Mouse (Mus musculus) intestine, embryonic 15.5 days (tissue): ENCODE results near the gene Wdr37. TPM values are rescaled to one million over a fixed set of nuclear protein-coding genes. Genes with fewer than 3 reads are reported as not detected.
A peak's percentile ranks its signal among the peaks of the same experiment; 100 is the strongest.
"Not testable (repeated sequence)": the region's sequence is repeated elsewhere in the genome, so short reads cannot be mapped to it uniquely, and the experiment has no call there.

Experiments
- ATAC-seq: fragments of 200-750 bp; cut with Nextera tagmentation; 2 replicates; pipeline ENCODE4 v1.8.0; 2017; ENCODE audit warnings: moderate TSS enrichment, moderate library complexity
- H3K27ac ChIP-seq: fragments of 300-500 bp; sonication (generic); 2 replicates; pipeline ENCODE4 v1.5.1; 2015; ENCODE audit warnings: mild to moderate bottlenecking, inconsistent platforms
- H3K27me3 ChIP-seq: fragments of 300-500 bp; sonication (generic); replicated peaks from 2 replicates; pipeline ENCODE4 v1.6.1; 2015; ENCODE audit warnings: inconsistent platforms
- H3K36me3 ChIP-seq: fragments of 300-500 bp; sonication (generic); 2 replicates; pipeline ENCODE4 v1.6.1; 2015; ENCODE audit warnings: inconsistent platforms
- H3K4me1 ChIP-seq: fragments of 300-500 bp; sonication (generic); replicated peaks from 2 replicates; pipeline ENCODE4 v1.6.1; 2015; ENCODE audit warnings: inconsistent platforms
- H3K4me2 ChIP-seq: fragments of 300-500 bp; sonication (generic); replicated peaks from 2 replicates; pipeline ENCODE4 v1.6.1; 2015; ENCODE audit warnings: mild to moderate bottlenecking, inconsistent platforms
- H3K4me3 ChIP-seq: fragments of 300-500 bp; sonication (generic); replicated peaks from 2 replicates; pipeline ENCODE4 v1.5.1; 2015; ENCODE audit warnings: inconsistent platforms
- H3K9ac ChIP-seq: fragments of 300-500 bp; sonication (generic); 2 replicates; pipeline ENCODE4 v1.6.1; 2015; ENCODE audit warnings: inconsistent platforms
- H3K9me3 ChIP-seq: fragments of 300-500 bp; sonication (generic); 2 replicates; pipeline ENCODE4 v1.6.1; 2016; ENCODE audit warnings: inconsistent platforms
- WGBS: fragments of 180-500 bp; shearing (Covaris S2); methylation state at CpG from one replicate; pipeline ENCODE4 v1.1.7; 2015; 5-methylcytosine and 5-hydroxymethylcytosine counted together
- polyA plus RNA-seq: library from polyadenylated mRNA; unstranded; fragments of >200 nt; fragmentation: Nextera tagmentation; extraction: Ambion mirVana; gene quantifications from 2 replicates; pipeline ENCODE4 v1.2.1, GENCODE M21; 2015

The Wdr37 gene
- 14.0 and 16.6 TPM in 2 replicates for polyA plus RNA-seq

DNA sequence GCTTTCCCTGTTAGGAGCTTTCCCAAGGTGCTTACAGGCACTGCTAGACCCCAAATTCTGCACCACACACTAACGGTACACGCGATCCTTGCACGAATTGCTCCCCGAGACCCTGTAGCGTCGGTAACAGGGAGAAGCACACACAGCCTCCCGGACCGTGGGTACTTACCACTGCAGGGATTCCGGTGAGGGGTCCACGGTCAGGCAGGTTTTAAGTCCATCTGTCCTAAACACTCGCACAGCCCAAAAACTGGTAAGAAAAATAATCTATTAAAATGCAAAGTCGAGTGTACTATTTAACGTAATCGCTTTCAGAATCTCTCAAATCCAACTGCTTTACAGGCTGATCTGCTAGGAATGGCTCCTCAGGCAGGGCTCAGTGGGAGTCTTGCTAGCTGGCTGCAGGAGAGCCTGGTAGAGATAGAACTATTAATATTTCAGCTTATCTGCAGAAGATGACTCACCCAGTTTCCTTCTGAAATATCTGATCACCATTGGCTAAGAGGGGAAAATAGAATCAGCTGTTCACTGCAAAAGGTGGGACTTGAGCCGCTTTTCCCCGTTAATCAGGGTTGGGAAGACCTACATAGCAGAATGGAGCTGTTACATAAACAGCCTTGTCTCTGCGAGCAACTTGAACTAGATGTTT is at the start of gene Wdr37:
Gene Wdr37, minus strand, starts transcription at position 596 of the 649 bp plus-strand sequence.
- no peaks in the 10 kb centered on the region for H3K27me3 ChIP-seq
- peaks cover 4% of the 10 kb centered on the region; the same call in 1 of the 2 replicates for H3K4me1 ChIP-seq
- peak within 1 kb of the TSS; percentile 78 for H3K4me3 ChIP-seq
- no peaks in the 10 kb centered on the region for H3K9me3 ChIP-seq
- peak; percentile 77 for ATAC-seq
- WGBS: under 1% methylated on average over 18 of the region's 18 CpGs
- H3K9ac ChIP-seq: peak within 1 kb of the TSS; percentile 72
- peak within 1 kb of the TSS; percentile 99 for H3K27ac ChIP-seq
- no peaks in the 10 kb centered on the region for H3K36me3 ChIP-seq
- H3K4me2 ChIP-seq: peak within 1 kb of the TSS; percentile 78

DNA sequence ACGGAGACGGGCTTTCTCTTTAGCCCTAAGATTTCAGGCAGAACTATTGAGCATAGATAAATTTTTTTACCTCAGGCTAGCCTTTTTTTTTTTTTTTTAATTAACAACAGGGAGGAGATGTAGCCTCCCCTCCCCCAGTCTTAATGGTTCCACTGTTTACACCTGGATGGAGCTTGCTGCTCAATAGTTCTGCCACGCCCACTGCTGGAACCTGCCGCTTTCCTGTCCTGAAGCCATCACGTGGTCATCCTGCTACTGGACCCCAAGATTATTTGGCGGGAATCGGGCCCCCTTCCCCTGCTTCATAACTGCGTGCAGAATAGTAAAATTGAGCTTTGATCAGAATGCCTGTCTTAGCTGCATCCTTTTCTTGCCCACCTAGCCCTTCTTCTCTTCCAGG is 42.2 kb upstream of the Wdr37 start:
- not testable (repeated sequence) for H3K4me3 ChIP-seq, H3K9me3 ChIP-seq, H3K27ac ChIP-seq, H3K4me1 ChIP-seq, ATAC-seq, H3K4me2 ChIP-seq, H3K27me3 ChIP-seq, H3K36me3 ChIP-seq, H3K9ac ChIP-seq
- WGBS: 88% methylated on average over 8 of the region's 8 CpGs

DNA sequence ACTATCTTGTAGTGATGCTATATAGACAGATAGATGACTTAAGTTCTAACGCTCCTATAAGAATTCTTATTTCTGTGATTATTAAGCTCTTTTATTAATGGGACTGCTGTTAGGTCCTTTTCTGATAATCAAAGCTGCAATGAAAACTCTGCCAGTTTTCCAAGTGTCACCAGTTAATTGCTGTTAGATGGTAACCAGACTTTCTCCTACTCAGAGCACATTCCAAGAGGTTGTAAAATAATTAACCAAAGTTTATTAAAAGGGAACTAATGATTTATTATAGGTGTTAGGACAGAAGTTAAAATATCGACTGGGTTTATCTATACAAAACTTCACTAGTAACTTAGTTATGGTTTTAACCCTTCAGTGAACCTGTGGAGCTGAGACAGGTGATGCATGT is 34.3 kb upstream of the Wdr37 start:
- not testable (repeated sequence) for H3K27me3 ChIP-seq, ATAC-seq, H3K4me1 ChIP-seq

DNA sequence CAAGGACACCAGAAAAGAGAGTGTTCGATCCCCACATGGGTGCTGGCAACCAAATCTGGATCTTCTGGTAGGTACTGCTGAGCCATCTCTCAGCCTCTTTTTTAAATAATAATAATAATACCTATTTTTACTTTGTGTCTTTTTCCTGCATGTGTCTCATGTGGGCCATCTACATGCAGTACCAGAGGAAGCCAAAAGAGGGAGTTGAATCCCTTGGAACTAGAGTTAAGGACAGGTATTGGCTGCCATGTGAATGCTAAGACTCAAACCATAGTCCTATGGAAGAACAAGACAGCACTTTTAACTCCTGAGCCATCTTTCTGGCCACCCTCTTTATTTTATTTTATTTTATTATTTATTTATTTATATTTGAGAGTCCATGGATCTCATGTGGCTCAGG is 16.9 kb upstream of the Wdr37 start:
- no peak for ATAC-seq
- Histone ChIP-seq H3K9ac (no peak overlapping the region), H3K27me3 (no peaks in the 10 kb centered on the region), H3K4me3 (no peak overlapping the region), H3K4me2 (no peak overlapping the region), H3K9me3 (no peaks in the 10 kb centered on the region), H3K27ac (no peak overlapping the region), H3K36me3 (peaks cover 7% of the 10 kb centered on the region), H3K4me1 (0 out of 2 replicates have a peak, but pooled peaks cover 2% of the 10 kb centered on the region)
- 94% methylated on average over 1 of the region's 1 CpGs for WGBS

More for the DNA sequence above, 34.3 kb upstream of the Wdr37 start:
- H3K4me2 ChIP-seq, H3K9ac ChIP-seq, H3K4me3 ChIP-seq, H3K27ac ChIP-seq, H3K9me3 ChIP-seq, H3K36me3 ChIP-seq: not testable (repeated sequence)
- WGBS: 76% methylated on average over 2 of the region's 2 CpGs

DNA sequence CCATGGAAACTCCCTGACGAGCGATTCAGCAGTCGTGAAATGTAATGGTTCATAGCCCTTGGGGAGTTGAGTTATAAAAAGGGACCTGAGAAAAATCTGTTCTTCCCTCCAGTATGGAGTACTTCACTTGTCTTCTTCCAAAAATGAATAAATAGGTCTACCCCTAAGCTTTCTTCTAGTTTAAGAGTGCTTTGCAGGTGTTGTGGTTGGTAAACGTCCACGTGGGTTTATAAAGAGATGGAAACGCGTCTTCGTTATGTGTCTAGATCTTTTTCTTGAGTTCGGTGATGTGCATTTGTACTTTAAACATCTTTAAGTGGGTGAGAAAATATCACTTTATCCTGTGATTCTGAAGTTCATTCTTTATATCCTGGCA is 14.5 kb upstream of the Wdr37 start:
- 2% methylated on average over 9 of the region's 9 CpGs for WGBS
- no peaks in the 10 kb centered on the region for H3K9me3 ChIP-seq
- peak overlapping the region; percentile 64 for H3K9ac ChIP-seq
- no peaks in the 10 kb centered on the region for H3K36me3 ChIP-seq
- peak overlapping the region; percentile 96 for H3K27ac ChIP-seq
- peak overlapping the region; percentile 55 for H3K4me2 ChIP-seq
- 0 out of 2 replicates have a peak, but pooled peaks cover 2% of the 10 kb centered on the region for H3K4me1 ChIP-seq
- no peak for ATAC-seq
- H3K27me3 ChIP-seq: no peaks in the 10 kb centered on the region
- H3K4me3 ChIP-seq: peak overlapping the region; percentile 77

DNA sequence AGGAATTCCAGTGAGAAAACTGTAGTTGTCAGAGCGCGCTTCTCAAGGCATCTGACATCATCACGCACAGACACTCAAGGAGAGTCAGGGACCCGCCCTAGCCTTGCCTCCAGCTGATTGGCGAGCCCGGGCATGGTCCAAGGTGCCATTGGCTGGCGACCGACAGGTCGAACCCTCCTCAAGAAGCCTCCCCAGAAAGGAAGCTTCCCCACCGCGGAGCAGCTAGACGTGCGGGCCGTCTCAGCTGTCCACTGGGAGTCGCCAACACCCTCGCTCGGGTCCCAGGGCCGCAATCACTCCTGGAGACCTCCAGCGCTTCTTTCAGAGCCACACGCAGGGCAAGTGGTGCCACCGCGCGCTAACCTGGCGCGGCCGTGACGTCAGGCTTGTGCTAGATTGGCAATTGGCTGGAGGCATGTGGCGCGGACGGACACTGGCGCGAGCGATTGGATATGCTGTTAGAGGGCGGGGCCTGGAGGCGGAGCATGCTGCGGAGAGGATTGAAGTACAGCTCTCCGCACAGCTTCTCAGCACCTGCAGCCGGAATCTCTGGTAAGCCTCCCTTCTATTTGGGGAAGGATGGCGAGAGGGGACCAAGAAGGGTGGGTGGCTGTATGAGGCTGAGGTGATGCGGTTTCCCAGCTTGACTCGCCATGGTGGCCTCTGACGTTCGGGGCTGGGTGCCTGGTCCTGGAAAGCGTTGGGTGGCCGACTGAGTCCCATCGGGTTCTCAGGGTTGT is 13.9 kb upstream of the Wdr37 start, which contains the start of gene Idi1:
Gene Idi1, plus strand, starts transcription at position 57 of the 740 bp plus-strand sequence.
- H3K36me3 ChIP-seq: no peaks in the 10 kb centered on the region
- H3K4me3 ChIP-seq: peak within 1 kb of the TSS; percentile 77
- no peaks in the 10 kb centered on the region for H3K27me3 ChIP-seq
- peak within 1 kb of the TSS; percentile 55 for H3K4me2 ChIP-seq
- ATAC-seq: peak; percentile 100
- H3K27ac ChIP-seq: peak within 1 kb of the TSS; percentile 96
- H3K4me1 ChIP-seq: 0 out of 2 replicates have a peak, but pooled peaks cover 2% of the 10 kb centered on the region
- WGBS: under 1% methylated on average over 46 of the region's 46 CpGs
- H3K9ac ChIP-seq: peak within 1 kb of the TSS; percentile 64
- H3K9me3 ChIP-seq: no peaks in the 10 kb centered on the region

DNA sequence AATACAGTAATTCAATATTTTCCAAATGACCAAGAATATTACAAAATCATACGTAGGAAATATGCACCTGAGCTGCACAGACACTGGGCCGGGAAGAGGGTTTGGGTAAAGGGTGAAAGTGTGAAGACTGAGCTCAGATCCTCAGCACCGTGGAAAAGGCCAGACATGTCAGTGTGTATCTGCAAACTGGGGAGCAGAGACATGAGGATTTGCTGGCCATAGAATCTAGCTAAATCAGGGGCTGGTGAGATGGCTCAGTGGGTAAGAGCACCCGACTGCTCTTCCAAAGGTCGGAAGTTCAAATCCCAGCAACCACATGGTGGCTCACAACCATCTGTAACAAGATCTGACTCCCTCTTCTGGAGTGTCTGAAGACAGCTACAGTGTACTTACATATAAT is 12.2 kb upstream of the Wdr37 start:
- 83% methylated on average over 5 of the region's 5 CpGs for WGBS
- H3K4me1 ChIP-seq, H3K4me3 ChIP-seq, H3K9me3 ChIP-seq, H3K4me2 ChIP-seq, H3K27me3 ChIP-seq, H3K9ac ChIP-seq, H3K36me3 ChIP-seq, H3K27ac ChIP-seq, ATAC-seq: not testable (repeated sequence)

DNA sequence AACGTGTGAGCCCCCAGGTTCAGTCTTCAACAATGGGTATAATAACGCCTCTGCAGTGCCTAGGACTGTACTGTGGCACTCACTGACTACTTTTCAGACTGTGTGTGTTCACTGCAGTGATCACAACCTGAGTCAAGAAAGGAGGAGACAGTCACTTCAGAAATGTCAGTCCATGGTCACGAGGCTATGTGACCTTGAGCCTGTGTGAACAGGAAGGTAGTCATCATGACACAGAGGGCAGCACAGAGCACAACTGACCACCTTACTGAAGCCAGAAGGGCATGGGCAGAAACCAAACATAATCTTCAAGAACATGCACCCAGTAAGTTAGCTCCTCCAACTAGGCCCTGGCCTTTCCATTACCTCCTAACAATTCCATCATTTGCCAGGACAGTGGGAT is 9.9 kb upstream of the Wdr37 start:
- H3K4me1 ChIP-seq: no peaks in the 10 kb centered on the region
- H3K4me2 ChIP-seq: no peak overlapping the region
- no peaks in the 10 kb centered on the region for H3K36me3 ChIP-seq
- no peaks in the 10 kb centered on the region for H3K9me3 ChIP-seq
- no peaks in the 10 kb centered on the region for H3K27me3 ChIP-seq
- ATAC-seq: no peak
- no peak overlapping the region for H3K4me3 ChIP-seq
- H3K9ac ChIP-seq: no peak overlapping the region
- 75% methylated on average over 3 of the region's 3 CpGs for WGBS
- no peak overlapping the region for H3K27ac ChIP-seq

DNA sequence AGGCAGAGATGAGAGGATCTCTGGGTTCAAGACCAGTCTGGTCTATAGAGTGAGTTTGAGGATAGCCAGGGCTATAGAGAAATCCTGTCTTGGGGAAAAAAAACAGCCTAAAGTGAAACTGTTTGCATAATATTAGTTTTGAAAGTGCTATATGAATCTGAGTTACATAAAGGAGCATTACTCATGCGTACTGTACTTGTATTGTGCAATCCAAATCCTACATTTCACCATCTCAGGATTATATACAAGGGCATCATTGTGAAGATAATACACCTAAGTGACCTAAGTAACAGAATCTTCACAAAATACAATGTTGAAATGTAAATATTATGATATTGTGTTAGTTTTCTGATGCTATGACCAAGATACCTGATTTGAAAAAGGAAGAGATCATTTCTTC is 2.1 kb upstream of the Wdr37 start:
- no peaks in the 10 kb centered on the region for H3K9me3 ChIP-seq
- H3K4me2 ChIP-seq: no peak overlapping the region
- no peaks in the 10 kb centered on the region for H3K36me3 ChIP-seq
- no peaks in the 10 kb centered on the region for H3K27me3 ChIP-seq
- H3K9ac ChIP-seq: no peak overlapping the region
- peaks cover 4% of the 10 kb centered on the region; the same call in 1 of the 2 replicates for H3K4me1 ChIP-seq
- ATAC-seq: no peak
- no peak overlapping the region for H3K27ac ChIP-seq
- WGBS: 95% methylated on average over 1 of the region's 1 CpGs
- H3K4me3 ChIP-seq: no peak overlapping the region

DNA sequence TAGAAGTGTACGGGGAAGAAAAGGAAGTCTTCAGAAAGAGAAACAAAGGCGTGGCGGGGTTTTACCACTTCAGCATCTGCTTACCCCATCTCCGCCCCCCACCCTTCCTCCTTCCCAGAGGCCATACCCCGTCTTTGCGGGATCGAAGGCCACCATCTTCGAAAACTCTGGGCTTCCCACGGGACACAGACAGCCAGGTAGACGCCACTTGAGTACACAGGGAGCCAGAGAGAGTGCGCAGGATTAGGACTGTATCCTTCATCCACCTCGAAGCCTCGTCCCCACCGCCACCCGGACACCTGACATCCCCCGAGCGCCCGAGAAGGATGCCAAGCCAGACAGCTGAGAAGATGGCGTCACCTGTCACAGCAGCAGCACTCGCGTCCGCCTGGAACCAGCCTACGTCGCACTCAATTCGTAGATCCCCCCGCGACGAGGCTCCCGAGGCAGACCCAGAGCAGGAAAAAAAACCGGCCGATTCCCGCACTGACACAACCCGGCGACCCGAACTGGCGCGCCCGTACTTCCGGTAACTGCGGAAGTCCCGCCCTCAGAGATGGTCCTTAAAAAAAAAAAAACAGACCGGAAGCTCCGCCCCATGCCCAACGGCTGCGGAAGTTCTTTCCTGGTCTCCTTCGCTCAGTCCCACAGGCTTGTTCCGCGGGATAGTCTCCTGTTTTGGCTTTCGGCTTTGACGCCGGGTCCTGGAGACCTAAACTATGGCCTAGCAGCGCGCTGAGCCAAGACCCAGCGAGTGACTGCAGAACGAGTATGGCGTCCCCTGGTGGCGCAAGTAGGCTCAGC is 997 bp downstream of the Wdr37 start:
- peak; percentile 96 for ATAC-seq
- H3K36me3 ChIP-seq: no peaks in the 10 kb centered on the region
- under 1% methylated on average over 57 of the region's 57 CpGs for whole genome bisulfite sequencing
- peak overlapping the region; percentile 72 for H3K9ac ChIP-seq
- peak overlapping the region; percentile 78 for H3K4me3 ChIP-seq
- peak overlapping the region; percentile 78 for H3K4me2 ChIP-seq
- peak overlapping the region; percentile 99 for H3K27ac ChIP-seq
- H3K9me3 ChIP-seq: no peaks in the 10 kb centered on the region
- H3K27me3 ChIP-seq: no peaks in the 10 kb centered on the region
- H3K4me1 ChIP-seq: peaks cover 4% of the 10 kb centered on the region; the same call in 1 of the 2 replicates

DNA sequence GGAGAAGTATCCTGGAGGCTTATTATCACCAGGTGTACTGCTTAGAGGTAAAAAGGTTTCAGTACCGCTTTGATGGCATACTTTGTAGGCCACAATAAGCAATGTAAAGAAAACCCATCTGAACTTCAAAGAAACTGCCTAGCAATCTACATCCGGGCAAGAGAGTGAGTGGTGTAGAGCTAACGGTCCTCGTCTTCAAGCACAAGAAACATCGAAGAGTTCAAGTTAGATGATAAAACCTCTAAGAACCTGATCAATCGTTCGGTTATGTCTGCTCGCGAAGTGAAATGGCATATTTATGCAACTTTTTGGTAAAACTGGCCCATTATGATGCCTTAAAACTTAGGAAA is 1.6 kb downstream of the Wdr37 start:
- WGBS: 3% methylated on average over 9 of the region's 9 CpGs
- peak overlapping the region; percentile 78 for H3K4me3 ChIP-seq
- peak overlapping the region; percentile 78 for H3K4me2 ChIP-seq
- no peaks in the 10 kb centered on the region for H3K9me3 ChIP-seq
- H3K27ac ChIP-seq: peak overlapping the region; percentile 99
- H3K27me3 ChIP-seq: no peaks in the 10 kb centered on the region
- peak overlapping the region; percentile 72 for H3K9ac ChIP-seq
- H3K4me1 ChIP-seq: peaks cover 4% of the 10 kb centered on the region; the same call in 1 of the 2 replicates
- no peak for ATAC-seq
- no peaks in the 10 kb centered on the region for H3K36me3 ChIP-seq

DNA sequence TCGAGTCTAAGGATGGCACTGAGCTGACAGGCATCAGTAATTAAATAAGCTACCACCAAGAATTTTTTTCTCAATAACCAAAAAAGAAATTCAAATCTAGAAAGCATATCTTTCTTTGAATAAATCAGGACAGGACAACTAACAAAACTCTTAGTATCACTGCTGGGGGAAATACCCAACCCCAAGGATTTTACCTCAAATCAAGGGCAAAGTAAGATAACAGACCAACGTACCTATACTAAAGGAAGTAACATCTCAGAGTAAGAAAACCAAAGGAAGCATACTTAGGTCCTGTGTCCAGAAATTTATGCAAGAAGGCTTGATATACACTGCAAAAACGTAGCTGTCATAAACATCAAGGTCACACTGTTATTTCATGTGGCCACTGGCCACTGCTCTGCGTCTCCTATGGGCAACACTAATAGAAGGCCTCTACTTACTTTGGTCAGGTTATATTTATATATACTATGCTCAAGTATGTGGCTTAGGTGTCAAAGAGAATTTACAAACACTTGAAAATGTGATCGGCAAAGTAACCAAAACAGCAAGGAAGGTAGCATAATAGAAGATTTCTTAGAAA is 2.0 kb downstream of the Wdr37 start:
- ATAC-seq: no peak
- Histone ChIP-seq H3K27me3 (no peaks in the 10 kb centered on the region), H3K4me2 (peak overlapping the region; percentile 78), H3K9me3 (no peaks in the 10 kb centered on the region), H3K4me3 (peak overlapping the region; percentile 78), H3K4me1 (peaks cover 4% of the 10 kb centered on the region; the same call in 1 of the 2 replicates), H3K27ac (no peak overlapping the region), H3K36me3 (no peaks in the 10 kb centered on the region), H3K9ac (peak overlapping the region; percentile 72)
- WGBS: 57% methylated on average over 5 of the region's 5 CpGs
